Mouse (Mus musculus) neural tube, embryonic 11.5 days (tissue): ENCODE measurements at regions not wholly inside any gene's neighbourhood (a gene's known extent, or its start where the extent isn't known, plus 50 kb on each side); places are given as distances from the start of the nearest gene placed in this dataset.

ENCODE experiments used
- ATAC-seq: fragments of 200-750 bp; cut with Nextera tagmentation; 2 replicates; pipeline ENCODE4 v1.8.0; 2017; ENCODE audit warnings: moderate number of reproducible peaks, mild to moderate bottlenecking, moderate TSS enrichment, moderate library complexity; ENCODE audit not compliant: insufficient read depth, low FRiP score, low TSS enrichment
- DNase-seq: peaks from one replicate; pipeline ENCODE4 v3.0.0-alpha.2; 2015; ENCODE audit warnings: low spot score
- H3K27ac ChIP-seq: fragments of 300-500 bp; sonication (generic); 2 replicates; pipeline ENCODE4 v1.5.1; 2014; ENCODE audit warnings: low read depth, mild to moderate bottlenecking, low read length
- H3K27me3 ChIP-seq: fragments of 300-500 bp; sonication (generic); 2 replicates; pipeline ENCODE4 v1.6.1; 2014; ENCODE audit warnings: mild to moderate bottlenecking, low read length, mixed read lengths; ENCODE audit not compliant: control insufficient read depth, insufficient read depth
- H3K36me3 ChIP-seq: fragments of 300-500 bp; sonication (generic); 2 replicates; pipeline ENCODE4 v1.6.1; 2014; ENCODE audit warnings: mild to moderate bottlenecking, low read length, moderate library complexity, mixed read lengths; ENCODE audit not compliant: control insufficient read depth, insufficient read depth
- H3K4me1 ChIP-seq: fragments of 300-500 bp; sonication (generic); 2 replicates; pipeline ENCODE4 v1.6.1; 2014; ENCODE audit warnings: low read length, mixed read lengths; ENCODE audit not compliant: control insufficient read depth, insufficient read depth
- H3K4me2 ChIP-seq: fragments of 300-500 bp; sonication (generic); 2 replicates; pipeline ENCODE4 v1.6.1; 2014; ENCODE audit warnings: low read depth, mild to moderate bottlenecking, moderate library complexity
- H3K4me3 ChIP-seq: fragments of 300-500 bp; sonication (generic); 2 replicates; pipeline ENCODE4 v1.5.1; 2014; ENCODE audit warnings: low read depth, low read length
- H3K9ac ChIP-seq: fragments of 300-500 bp; sonication (generic); 2 replicates; pipeline ENCODE4 v1.6.1; 2014; ENCODE audit warnings: mild to moderate bottlenecking, low read length
- H3K9me3 ChIP-seq: fragments of 300-500 bp; sonication (generic); 2 replicates; pipeline ENCODE4 v1.6.1; 2016; ENCODE audit warnings: low read length; ENCODE audit not compliant: control insufficient read depth
- WGBS: fragments of 180-500 bp; shearing (Covaris S2); extraction: QIAGEN DNeasy Blood & Tissue Kit; methylation state at CpG from one replicate; pipeline ENCODE4 v1.1.7; 2014; 5-methylcytosine and 5-hydroxymethylcytosine counted together

GRCm38 (mm10) chr8:30439423-30439822 lies 2989.1 kb upstream of the 5930422O12Rik start:
- no peak for DNase-seq
- Histone ChIP-seq H3K27me3 (no peaks in the 10 kb centered on the region), H3K27ac (no peak overlapping the region), H3K4me1 (no peaks in the 10 kb centered on the region), H3K4me2 (no peak overlapping the region), H3K9ac (no peak overlapping the region), H3K36me3 (no peaks in the 10 kb centered on the region), H3K9me3 (no peaks in the 10 kb centered on the region), H3K4me3 (no peak overlapping the region)
- 79% methylated on average over 2 of the region's 2 CpGs for WGBS
- ATAC-seq: no peak

GRCm38 (mm10) chr8:30441821-30442220 lies 2986.7 kb upstream of the 5930422O12Rik start:
- 94% methylated on average over 1 of the region's 1 CpGs for WGBS
- no peak for ATAC-seq

GRCm38 (mm10) chr8:30443874-30444273 lies 2984.6 kb upstream of the 5930422O12Rik start:
- no peak for DNase-seq
- no peak for ATAC-seq
- Histone ChIP-seq H3K27ac (no peak overlapping the region), H3K9ac (no peak overlapping the region), H3K4me1 (no peaks in the 10 kb centered on the region), H3K9me3 (no peaks in the 10 kb centered on the region), H3K36me3 (no peaks in the 10 kb centered on the region), H3K4me3 (no peak overlapping the region), H3K27me3 (no peaks in the 10 kb centered on the region), H3K4me2 (no peak overlapping the region)
- 78% methylated on average over 2 of the region's 2 CpGs for WGBS

More at GRCm38 (mm10) chr8:30441821-30442220, 2986.7 kb upstream of the 5930422O12Rik start:
- H3K9me3 ChIP-seq: no peaks in the 10 kb centered on the region
- no peaks in the 10 kb centered on the region for H3K36me3 ChIP-seq
- H3K27ac ChIP-seq: no peak overlapping the region
- no peak overlapping the region for H3K4me2 ChIP-seq
- H3K4me1 ChIP-seq: no peaks in the 10 kb centered on the region
- DNase-seq: no peak
- no peaks in the 10 kb centered on the region for H3K27me3 ChIP-seq
- H3K4me3 ChIP-seq: no peak overlapping the region
- no peak overlapping the region for H3K9ac ChIP-seq

GRCm38 (mm10) chr8:30444274-30444673 lies 2984.2 kb upstream of the 5930422O12Rik start:
- H3K4me2 ChIP-seq: no peak overlapping the region
- H3K4me1 ChIP-seq: no peaks in the 10 kb centered on the region
- 90% methylated on average over 4 of the region's 4 CpGs for WGBS
- no peaks in the 10 kb centered on the region for H3K9me3 ChIP-seq
- H3K27me3 ChIP-seq: no peaks in the 10 kb centered on the region
- H3K36me3 ChIP-seq: no peaks in the 10 kb centered on the region
- H3K9ac ChIP-seq: no peak overlapping the region
- H3K27ac ChIP-seq: no peak overlapping the region
- no peak for ATAC-seq
- no peak for DNase-seq
- H3K4me3 ChIP-seq: no peak overlapping the region

- Histone ChIP-seq H3K4me2 (no peak overlapping the region), H3K27ac (no peak overlapping the region), H3K36me3 (no peaks in the 10 kb centered on the region), H3K4me3 (no peak overlapping the region), H3K9ac (no peak overlapping the region), H3K9me3 (no peaks in the 10 kb centered on the region), H3K27me3 (no peaks in the 10 kb centered on the region), H3K4me1 (no peaks in the 10 kb centered on the region)
- no peak for DNase-seq
- ATAC-seq: no peak
- WGBS: 36% methylated on average over 4 of the region's 4 CpGs
These were observed 2970.4 kb upstream of the 5930422O12Rik start for GRCm38 (mm10) chr8:30458136-30458535.

- DNase-seq: no peak
- Histone ChIP-seq H3K4me1 (no peaks in the 10 kb centered on the region), H3K4me3 (no peak overlapping the region), H3K9ac (no peak overlapping the region), H3K36me3 (no peaks in the 10 kb centered on the region), H3K27ac (no peak overlapping the region), H3K27me3 (no peaks in the 10 kb centered on the region), H3K9me3 (no peaks in the 10 kb centered on the region), H3K4me2 (no peak overlapping the region)
- no peak for ATAC-seq
- whole genome bisulfite sequencing: 74% methylated on average over 3 of the region's 3 CpGs
These were observed 2945.6 kb upstream of the 5930422O12Rik start for GRCm38 (mm10) chr8:30482956-30483355.

- no peak overlapping the region for H3K9ac ChIP-seq
- 70% methylated on average over 6 of the region's 6 CpGs for WGBS
- no peaks in the 10 kb centered on the region for H3K9me3 ChIP-seq
- H3K27ac ChIP-seq: no peak overlapping the region
- H3K36me3 ChIP-seq: no peaks in the 10 kb centered on the region
- H3K4me2 ChIP-seq: no peak overlapping the region
- no peaks in the 10 kb centered on the region for H3K27me3 ChIP-seq
- H3K4me1 ChIP-seq: no peaks in the 10 kb centered on the region
- no peak overlapping the region for H3K4me3 ChIP-seq
- peak; percentile 81 for ATAC-seq
- no peak for DNase-seq
These were observed 2933.6 kb upstream of the 5930422O12Rik start for GRCm38 (mm10) chr8:30494851-30495355.

- H3K9ac ChIP-seq: no peak overlapping the region
- WGBS: 74% methylated on average over 2 of the region's 2 CpGs
These were observed 2926.3 kb upstream of the 5930422O12Rik start for GRCm38 (mm10) chr8:30502164-30502563.

GRCm38 (mm10) chr8:30511358-30511757 lies 2917.2 kb upstream of the 5930422O12Rik start:
- Histone ChIP-seq H3K4me2 (no peak overlapping the region), H3K27me3 (no peaks in the 10 kb centered on the region), H3K4me1 (no peaks in the 10 kb centered on the region), H3K36me3 (no peaks in the 10 kb centered on the region), H3K9ac (no peak overlapping the region), H3K4me3 (no peak overlapping the region), H3K27ac (no peak overlapping the region), H3K9me3 (no peaks in the 10 kb centered on the region)
- 98% methylated on average over 2 of the region's 2 CpGs for WGBS
- DNase-seq: no peak
- no peak for ATAC-seq

More at GRCm38 (mm10) chr8:30502164-30502563, 2926.3 kb upstream of the 5930422O12Rik start:
- Histone ChIP-seq H3K27ac (no peak overlapping the region), H3K4me3 (no peak overlapping the region), H3K27me3 (no peaks in the 10 kb centered on the region), H3K9me3 (no peaks in the 10 kb centered on the region), H3K4me1 (no peaks in the 10 kb centered on the region), H3K4me2 (no peak overlapping the region), H3K36me3 (no peaks in the 10 kb centered on the region)
- DNase-seq (no peak), ATAC-seq (no peak)
